Mouse (Mus musculus): ENCODE results near the gene Fam129c. TPM values are rescaled to one million over a fixed set of nuclear protein-coding genes. Genes with fewer than 3 reads are reported as not detected.

Fam129c gene
- polyA plus RNA-seq, 1 experiment from 2014 or later = 4.0 TPM

GRCm38 (mm10) chr8:71629781-71630212 lies 32.3 kb downstream of the Fam129c start:
- peak overlapping the region; percentile 75 for H3K9ac ChIP-seq (ENCODE audit: low read length)
- peak overlapping the region; percentile 62 for H3K4me3 ChIP-seq (replicated peaks; ENCODE audit: low read length)
- no peaks in the 10 kb centered on the region for H3K36me3 ChIP-seq (ENCODE audit: control insufficient read depth, insufficient read depth, low read length)
- peaks cover 20% of the 10 kb centered on the region for H3K4me1 ChIP-seq (ENCODE audit: control insufficient read depth, insufficient read depth, low read length)
- ATAC-seq (ENCODE audit: insufficient read depth, low FRiP score) = peak; percentile 18
- WGBS = 4% methylated on average over 25 of the region's 25 CpGs
- H3K27me3 ChIP-seq (ENCODE audit: control insufficient read depth, insufficient read depth, low read length) = peaks cover 5% of the 10 kb centered on the region; the same call in 1 of the 2 replicates
- no peaks in the 10 kb centered on the region for H3K9me3 ChIP-seq (replicated peaks; ENCODE audit: control insufficient read depth, low read length)
- peak overlapping the region; percentile 98 for H3K4me2 ChIP-seq (ENCODE audit: low read depth, low read length)
- no peak overlapping the region for H3K27ac ChIP-seq (ENCODE audit: low read length)

GRCm38 (mm10) chr8:71630761-71631160 lies 33.3 kb downstream of the Fam129c start:
- no peaks in the 10 kb centered on the region for H3K9me3 ChIP-seq (replicated peaks; ENCODE audit: control insufficient read depth, low read length)
- H3K4me2 ChIP-seq (ENCODE audit: low read depth, low read length) = no peak overlapping the region
- peaks cover 20% of the 10 kb centered on the region for H3K4me1 ChIP-seq (ENCODE audit: control insufficient read depth, insufficient read depth, low read length)
- H3K27me3 ChIP-seq (ENCODE audit: control insufficient read depth, insufficient read depth, low read length) = peaks cover 6% of the 10 kb centered on the region; the same call in 1 of the 2 replicates
- no peaks in the 10 kb centered on the region for H3K36me3 ChIP-seq (ENCODE audit: control insufficient read depth, insufficient read depth, low read length)
- ATAC-seq (ENCODE audit: insufficient read depth, low FRiP score) = no peak
- 73% methylated on average over 6 of the region's 6 CpGs for WGBS
- no peak overlapping the region for H3K27ac ChIP-seq (ENCODE audit: low read length)
- no peak overlapping the region for H3K4me3 ChIP-seq (replicated peaks; ENCODE audit: low read length)
- H3K9ac ChIP-seq (ENCODE audit: low read length) = no peak overlapping the region

GRCm38 (mm10) chr8:71631897-71632296 lies 34.4 kb downstream of the Fam129c start:
- H3K4me1 ChIP-seq (ENCODE audit: control insufficient read depth, insufficient read depth, low read length) = peaks cover 20% of the 10 kb centered on the region
- ATAC-seq (ENCODE audit: insufficient read depth, low FRiP score) = no peak
- H3K27ac ChIP-seq (ENCODE audit: low read length) = no peak overlapping the region
- no peak overlapping the region for H3K4me2 ChIP-seq (ENCODE audit: low read depth, low read length)
- no peaks in the 10 kb centered on the region for H3K36me3 ChIP-seq (ENCODE audit: control insufficient read depth, insufficient read depth, low read length)
- H3K9me3 ChIP-seq (replicated peaks; ENCODE audit: control insufficient read depth, low read length) = no peaks in the 10 kb centered on the region
- peaks cover 6% of the 10 kb centered on the region; the same call in 1 of the 2 replicates for H3K27me3 ChIP-seq (ENCODE audit: control insufficient read depth, insufficient read depth, low read length)
- H3K9ac ChIP-seq (ENCODE audit: low read length) = no peak overlapping the region
- WGBS = 66% methylated on average over 2 of the region's 2 CpGs
- no peak overlapping the region for H3K4me3 ChIP-seq (replicated peaks; ENCODE audit: low read length)

GRCm38 (mm10) chr8:71633164-71633563 lies 35.7 kb downstream of the Fam129c start:
- WGBS = 19% methylated on average over 19 of the region's 22 CpGs
- H3K4me3 ChIP-seq (replicated peaks; ENCODE audit: low read length) = no peak overlapping the region
- peaks cover 8% of the 10 kb centered on the region for H3K4me1 ChIP-seq (ENCODE audit: control insufficient read depth, insufficient read depth, low read length)
- no peak overlapping the region for H3K4me2 ChIP-seq (ENCODE audit: low read depth, low read length)
- no peak overlapping the region for H3K9ac ChIP-seq (ENCODE audit: low read length)
- no peak overlapping the region for H3K27ac ChIP-seq (ENCODE audit: low read length)
- H3K36me3 ChIP-seq (ENCODE audit: control insufficient read depth, insufficient read depth, low read length) = no peaks in the 10 kb centered on the region
- no peak for ATAC-seq (ENCODE audit: insufficient read depth, low FRiP score)
- H3K9me3 ChIP-seq (replicated peaks; ENCODE audit: control insufficient read depth, low read length) = no peaks in the 10 kb centered on the region
- H3K27me3 ChIP-seq (ENCODE audit: control insufficient read depth, insufficient read depth, low read length) = peaks cover 6% of the 10 kb centered on the region; the same call in 1 of the 2 replicates

- 4% methylated on average over 26 of the region's 26 CpGs for WGBS
- Histone ChIP-seq H3K9ac (ENCODE audit: low read length) (no peak overlapping the region), H3K4me2 (ENCODE audit: low read depth, low read length) (peak overlapping the region; percentile 42), H3K27ac (ENCODE audit: low read length) (no peak overlapping the region), H3K4me1 (ENCODE audit: control insufficient read depth, insufficient read depth, low read length) (no peaks in the 10 kb centered on the region), H3K9me3 (replicated peaks; ENCODE audit: control insufficient read depth, low read length) (no peaks in the 10 kb centered on the region), H3K27me3 (ENCODE audit: control insufficient read depth, insufficient read depth, low read length) (peaks cover 6% of the 10 kb centered on the region; the same call in 1 of the 2 replicates), H3K4me3 (replicated peaks; ENCODE audit: low read length) (peak overlapping the region; percentile 14; the same call in 1 of the 2 replicates), H3K36me3 (ENCODE audit: control insufficient read depth, insufficient read depth, low read length) (no peaks in the 10 kb centered on the region)
- no peak; the same call in 1 of the 2 replicates for ATAC-seq (ENCODE audit: insufficient read depth, low FRiP score)
Measured at GRCm38 (mm10) chr8:71633981-71634667, 36.7 kb downstream of the Fam129c start.

- H3K27me3 ChIP-seq (ENCODE audit: control insufficient read depth, insufficient read depth, low read length) = peaks cover 6% of the 10 kb centered on the region; the same call in 1 of the 2 replicates
- H3K9me3 ChIP-seq (replicated peaks; ENCODE audit: control insufficient read depth, low read length) = no peaks in the 10 kb centered on the region
- no peak overlapping the region for H3K4me2 ChIP-seq (ENCODE audit: low read depth, low read length)
- no peaks in the 10 kb centered on the region for H3K36me3 ChIP-seq (ENCODE audit: control insufficient read depth, insufficient read depth, low read length)
- 62% methylated on average over 8 of the region's 8 CpGs for WGBS
- H3K9ac ChIP-seq (ENCODE audit: low read length) = no peak overlapping the region
- no peaks in the 10 kb centered on the region for H3K4me1 ChIP-seq (ENCODE audit: control insufficient read depth, insufficient read depth, low read length)
- no peak for ATAC-seq (ENCODE audit: insufficient read depth, low FRiP score)
- no peak overlapping the region for H3K4me3 ChIP-seq (replicated peaks; ENCODE audit: low read length)
- no peak overlapping the region for H3K27ac ChIP-seq (ENCODE audit: low read length)
Measured at GRCm38 (mm10) chr8:71637149-71638095, 40.0 kb downstream of the Fam129c start.

- no peaks in the 10 kb centered on the region for H3K4me1 ChIP-seq (ENCODE audit: control insufficient read depth, insufficient read depth, low read length)
- WGBS = 59% methylated on average over 6 of the region's 6 CpGs
- H3K27ac ChIP-seq (ENCODE audit: low read length) = no peak overlapping the region
- H3K27me3 ChIP-seq (ENCODE audit: control insufficient read depth, insufficient read depth, low read length) = peaks cover 6% of the 10 kb centered on the region; the same call in 1 of the 2 replicates
- no peak overlapping the region for H3K4me2 ChIP-seq (ENCODE audit: low read depth, low read length)
- no peak overlapping the region for H3K4me3 ChIP-seq (replicated peaks; ENCODE audit: low read length)
- no peaks in the 10 kb centered on the region for H3K9me3 ChIP-seq (replicated peaks; ENCODE audit: control insufficient read depth, low read length)
- ATAC-seq (ENCODE audit: insufficient read depth, low FRiP score) = no peak
- no peaks in the 10 kb centered on the region for H3K36me3 ChIP-seq (ENCODE audit: control insufficient read depth, insufficient read depth, low read length)
- H3K9ac ChIP-seq (ENCODE audit: low read length) = no peak overlapping the region
Measured at GRCm38 (mm10) chr8:71638321-71638720, 40.9 kb downstream of the Fam129c start.

GRCm38 (mm10) chr8:71639318-71639717 lies 41.9 kb downstream of the Fam129c start:
- no peak for ATAC-seq (ENCODE audit: insufficient read depth, low FRiP score)
- Histone ChIP-seq H3K36me3 (ENCODE audit: control insufficient read depth, insufficient read depth, low read length) (no peaks in the 10 kb centered on the region), H3K4me3 (replicated peaks; ENCODE audit: low read length) (no peak overlapping the region), H3K9me3 (replicated peaks; ENCODE audit: control insufficient read depth, low read length) (no peaks in the 10 kb centered on the region), H3K4me2 (ENCODE audit: low read depth, low read length) (no peak overlapping the region), H3K9ac (ENCODE audit: low read length) (no peak overlapping the region), H3K4me1 (ENCODE audit: control insufficient read depth, insufficient read depth, low read length) (no peaks in the 10 kb centered on the region), H3K27me3 (ENCODE audit: control insufficient read depth, insufficient read depth, low read length) (peaks cover 3% of the 10 kb centered on the region; the same call in 1 of the 2 replicates), H3K27ac (ENCODE audit: low read length) (no peak overlapping the region)
- WGBS = 79% methylated on average over 4 of the region's 4 CpGs

GRCm38 (mm10) chr8:71645510-71645909 lies 48.1 kb downstream of the Fam129c start:
- Histone ChIP-seq H3K4me2 (ENCODE audit: low read depth, low read length) (no peak overlapping the region), H3K4me3 (replicated peaks; ENCODE audit: low read length) (no peak overlapping the region), H3K4me1 (ENCODE audit: control insufficient read depth, insufficient read depth, low read length) (no peaks in the 10 kb centered on the region), H3K9ac (ENCODE audit: low read length) (no peak overlapping the region), H3K36me3 (ENCODE audit: control insufficient read depth, insufficient read depth, low read length) (no peaks in the 10 kb centered on the region), H3K9me3 (replicated peaks; ENCODE audit: control insufficient read depth, low read length) (no peaks in the 10 kb centered on the region), H3K27me3 (ENCODE audit: control insufficient read depth, insufficient read depth, low read length) (no peaks in the 10 kb centered on the region), H3K27ac (ENCODE audit: low read length) (no peak overlapping the region)
- 74% methylated on average over 9 of the region's 9 CpGs for WGBS
- no peak for ATAC-seq (ENCODE audit: insufficient read depth, low FRiP score)
